Mouse (Mus musculus) stomach, embryonic 16.5 days (tissue): ENCODE results near the gene 1700040F15Rik. TPM values are rescaled to one million over a fixed set of nuclear protein-coding genes. Genes with fewer than 3 reads are reported as not detected.
"Not testable (repeated sequence)": the region's sequence is repeated elsewhere in the genome, so short reads cannot be mapped to it uniquely, and the experiment has no call there.

ENCODE experiments used
- ATAC-seq: fragments of 200-750 bp; cut with Nextera tagmentation; 2 replicates; pipeline ENCODE4 v1.8.0; 2017; ENCODE audit warnings: moderate number of reproducible peaks, moderate TSS enrichment; ENCODE audit not compliant: insufficient read depth, low FRiP score
- H3K27ac ChIP-seq: fragments of 300-500 bp; sonication (generic); 2 replicates; pipeline ENCODE4 v1.5.1; 2014; ENCODE audit warnings: low read length
- H3K27me3 ChIP-seq: fragments of 300-500 bp; sonication (generic); 2 replicates; pipeline ENCODE4 v1.6.1; 2014; ENCODE audit warnings: low read length, control low read depth, mixed read lengths; ENCODE audit not compliant: control insufficient read depth, insufficient read depth
- H3K36me3 ChIP-seq: fragments of 300-500 bp; sonication (generic); 2 replicates; pipeline ENCODE4 v1.6.1; 2014; ENCODE audit warnings: low read length; ENCODE audit not compliant: control insufficient read depth, insufficient read depth
- H3K4me1 ChIP-seq: fragments of 300-500 bp; sonication (generic); 2 replicates; pipeline ENCODE4 v1.6.1; 2014; ENCODE audit warnings: low read length, control low read depth, mixed read lengths; ENCODE audit not compliant: control insufficient read depth, insufficient read depth
- H3K4me2 ChIP-seq: fragments of 300-500 bp; sonication (generic); 2 replicates; pipeline ENCODE4 v1.6.1; 2014; ENCODE audit warnings: low read depth, low read length, mixed read lengths
- H3K4me3 ChIP-seq: fragments of 300-500 bp; sonication (generic); replicated peaks from 2 replicates; pipeline ENCODE4 v1.5.1; 2014; ENCODE audit warnings: mild to moderate bottlenecking, low read length
- H3K9ac ChIP-seq: fragments of 300-500 bp; sonication (generic); 2 replicates; pipeline ENCODE4 v1.6.1; 2014; ENCODE audit warnings: low read length
- H3K9me3 ChIP-seq: fragments of 300-500 bp; sonication (generic); replicated peaks from 2 replicates; pipeline ENCODE4 v1.6.1; 2016; ENCODE audit warnings: low read length, control low read depth; ENCODE audit not compliant: control insufficient read depth
- WGBS: fragments of 180-500 bp; shearing (Covaris S2); extraction: QIAGEN DNeasy Blood & Tissue Kit; methylation state at CpG from one replicate; pipeline ENCODE4 v1.1.7; 2014; 5-methylcytosine and 5-hydroxymethylcytosine counted together
- polyA plus RNA-seq: library from polyadenylated mRNA; unstranded; fragments of >200 nt; fragmentation: Nextera tagmentation; extraction: Ambion mirVana; gene quantifications from 2 replicates; pipeline ENCODE4 v1.2.1, GENCODE M21; 2015

The 1700040F15Rik gene
- not detected in 2 replicates for polyA plus RNA-seq

DNA sequence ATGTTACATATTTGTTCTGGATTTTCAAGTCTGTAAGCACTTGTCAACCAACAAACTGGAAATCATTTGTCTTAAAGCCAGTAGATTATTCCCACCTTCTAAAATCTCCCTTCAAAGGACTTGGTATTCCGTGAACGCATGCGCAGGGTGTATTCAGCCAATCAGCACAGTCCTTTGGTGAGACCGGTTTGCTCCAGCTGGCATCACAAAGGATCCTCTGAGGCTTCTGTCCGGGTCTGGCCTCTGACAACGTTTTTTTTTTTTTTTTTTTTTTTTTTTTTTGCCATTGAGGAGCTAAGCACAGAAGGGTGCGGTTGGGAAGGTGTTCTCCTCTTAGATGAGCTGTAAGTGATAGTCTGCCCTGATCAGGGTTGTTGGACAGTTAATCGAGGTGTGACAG, at the start of gene 1700040F15Rik:
Gene 1700040F15Rik (plus strand): TSS at position 301 of the 400 bp plus-strand sequence.
- H3K9me3 ChIP-seq, H3K27ac ChIP-seq, H3K36me3 ChIP-seq, H3K4me3 ChIP-seq, H3K27me3 ChIP-seq, H3K9ac ChIP-seq, ATAC-seq, H3K4me1 ChIP-seq, H3K4me2 ChIP-seq: not testable (repeated sequence)
- WGBS: no CpG with 5 or more reads among the region's 8 CpGs
